Mouse (Mus musculus): ENCODE measurements around the gene Pole3. TPM values are rescaled to one million over a fixed set of nuclear protein-coding genes. Genes with fewer than 3 reads are reported as not detected.

The Pole3 gene
- total and polyA plus RNA-seq, 2 experiments from 2014 or later: 21.9 to 31.4 TPM

GRCm38 (mm10) chr4:62557436-62557835 lies 32.6 kb upstream of the Pole3 start:
- WGBS: 22% methylated on average over 3 of the region's 3 CpGs
- DNase-seq (ENCODE audit: low spot score) (peak; percentile 77), ATAC-seq (ENCODE audit: insufficient read depth, low read depth) (0 out of 2 replicates have a peak, but pooled peaks have one; percentile 28)
- H3K4me3 ChIP-seq (ENCODE audit: low read depth, low read length): no peak overlapping the region
- no peaks in the 10 kb centered on the region for H3K9me3 ChIP-seq (replicated peaks; ENCODE audit: control insufficient read depth, low read length)
- H3K4me2 ChIP-seq (ENCODE audit: low read depth, low read length): no peak overlapping the region
- TF ChIP-seq EP300 (IDR thresholded peaks at IDR 0.05; ENCODE audit: low read depth): no peak
- no peak for TF ChIP-seq CTCF (IDR thresholded peaks at IDR 0.05; ENCODE audit: low read depth)
- no peak overlapping the region for H3K9ac ChIP-seq (replicated peaks; ENCODE audit: low read depth, low read length)
- H3K27me3 ChIP-seq (ENCODE audit: control insufficient read depth, insufficient read depth, low read length): peaks cover 2% of the 10 kb centered on the region
- peaks cover 6% of the 10 kb centered on the region for H3K4me1 ChIP-seq (ENCODE audit: control insufficient read depth, insufficient read depth)
- no peak overlapping the region for H3K27ac ChIP-seq (ENCODE audit: low read depth)
- no peaks in the 10 kb centered on the region for H3K36me3 ChIP-seq (replicated peaks; ENCODE audit: control insufficient read depth, insufficient read depth, low read length)

GRCm38 (mm10) chr4:62551966-62552365 lies 27.1 kb upstream of the Pole3 start:
- no peak for ATAC-seq (ENCODE audit: insufficient read depth, low read depth)
- TF ChIP-seq EP300 (IDR thresholded peaks at IDR 0.05; ENCODE audit: low read depth): no peak
- no peak for TF ChIP-seq CTCF (IDR thresholded peaks at IDR 0.05; ENCODE audit: low read depth)
- DNase-seq (ENCODE audit: low spot score): no peak
- 77% methylated on average over 7 of the region's 7 CpGs for WGBS
- Histone ChIP-seq H3K4me1 (ENCODE audit: control insufficient read depth, insufficient read depth) (no peaks in the 10 kb centered on the region), H3K9me3 (replicated peaks; ENCODE audit: control insufficient read depth, low read length) (no peaks in the 10 kb centered on the region), H3K4me3 (ENCODE audit: low read depth, low read length) (no peak overlapping the region), H3K27ac (ENCODE audit: low read depth) (no peak overlapping the region), H3K27me3 (ENCODE audit: control insufficient read depth, insufficient read depth, low read length) (no peaks in the 10 kb centered on the region), H3K4me2 (ENCODE audit: low read depth, low read length) (no peak overlapping the region), H3K36me3 (replicated peaks; ENCODE audit: control insufficient read depth, insufficient read depth, low read length) (no peaks in the 10 kb centered on the region), H3K9ac (replicated peaks; ENCODE audit: low read depth, low read length) (no peak overlapping the region)

- H3K27ac ChIP-seq (ENCODE audit: low read depth): no peak overlapping the region
- DNase-seq (ENCODE audit: low spot score): no peak
- no peaks in the 10 kb centered on the region for H3K9me3 ChIP-seq (replicated peaks; ENCODE audit: control insufficient read depth, low read length)
- H3K9ac ChIP-seq (replicated peaks; ENCODE audit: low read depth, low read length): no peak overlapping the region
- no peak overlapping the region for H3K4me3 ChIP-seq (ENCODE audit: low read depth, low read length)
- H3K4me1 ChIP-seq (ENCODE audit: control insufficient read depth, insufficient read depth): no peaks in the 10 kb centered on the region
- no peaks in the 10 kb centered on the region for H3K36me3 ChIP-seq (replicated peaks; ENCODE audit: control insufficient read depth, insufficient read depth, low read length)
- no peak for TF ChIP-seq EP300 (IDR thresholded peaks at IDR 0.05; ENCODE audit: low read depth)
- TF ChIP-seq CTCF (IDR thresholded peaks at IDR 0.05; ENCODE audit: low read depth): no peak
- H3K27me3 ChIP-seq (ENCODE audit: control insufficient read depth, insufficient read depth, low read length): no peaks in the 10 kb centered on the region
- no peak for ATAC-seq (ENCODE audit: insufficient read depth, low read depth)
- H3K4me2 ChIP-seq (ENCODE audit: low read depth, low read length): no peak overlapping the region
Measured at GRCm38 (mm10) chr4:62544801-62545200, 19.9 kb upstream of the Pole3 start.

GRCm38 (mm10) chr4:62543782-62544181 lies 18.9 kb upstream of the Pole3 start:
- 83% methylated on average over 6 of the region's 6 CpGs for WGBS
- TF ChIP-seq EP300 (IDR thresholded peaks at IDR 0.05; ENCODE audit: low read depth): no peak
- TF ChIP-seq CTCF (IDR thresholded peaks at IDR 0.05; ENCODE audit: low read depth): no peak
- Histone ChIP-seq H3K9ac (replicated peaks; ENCODE audit: low read depth, low read length) (no peak overlapping the region), H3K36me3 (replicated peaks; ENCODE audit: control insufficient read depth, insufficient read depth, low read length) (no peaks in the 10 kb centered on the region), H3K4me1 (ENCODE audit: control insufficient read depth, insufficient read depth) (no peaks in the 10 kb centered on the region), H3K27ac (ENCODE audit: low read depth) (no peak overlapping the region), H3K4me2 (ENCODE audit: low read depth, low read length) (no peak overlapping the region), H3K9me3 (replicated peaks; ENCODE audit: control insufficient read depth, low read length) (no peaks in the 10 kb centered on the region), H3K4me3 (ENCODE audit: low read depth, low read length) (no peak overlapping the region), H3K27me3 (ENCODE audit: control insufficient read depth, insufficient read depth, low read length) (no peaks in the 10 kb centered on the region)
- DNase-seq (ENCODE audit: low spot score): no peak
- ATAC-seq (ENCODE audit: insufficient read depth, low read depth): no peak

- DNase-seq (ENCODE audit: low spot score) (no peak), ATAC-seq (ENCODE audit: insufficient read depth, low read depth) (no peak)
- no peak overlapping the region for H3K4me2 ChIP-seq (ENCODE audit: low read depth, low read length)
- H3K9ac ChIP-seq (replicated peaks; ENCODE audit: low read depth, low read length): no peak overlapping the region
- no peaks in the 10 kb centered on the region for H3K27me3 ChIP-seq (ENCODE audit: control insufficient read depth, insufficient read depth, low read length)
- WGBS: 69% methylated on average over 3 of the region's 3 CpGs
- H3K27ac ChIP-seq (ENCODE audit: low read depth): no peak overlapping the region
- TF ChIP-seq EP300 (IDR thresholded peaks at IDR 0.05; ENCODE audit: low read depth) (no peak), CTCF (IDR thresholded peaks at IDR 0.05; ENCODE audit: low read depth) (no peak)
- no peaks in the 10 kb centered on the region for H3K36me3 ChIP-seq (replicated peaks; ENCODE audit: control insufficient read depth, insufficient read depth, low read length)
- no peak overlapping the region for H3K4me3 ChIP-seq (ENCODE audit: low read depth, low read length)
- no peaks in the 10 kb centered on the region for H3K4me1 ChIP-seq (ENCODE audit: control insufficient read depth, insufficient read depth)
- no peaks in the 10 kb centered on the region for H3K9me3 ChIP-seq (replicated peaks; ENCODE audit: control insufficient read depth, low read length)
Measured at GRCm38 (mm10) chr4:62541802-62542201, 16.9 kb upstream of the Pole3 start.

GRCm38 (mm10) chr4:62533729-62534128 lies 8.9 kb upstream of the Pole3 start:
- DNase-seq (ENCODE audit: low spot score): no peak
- ATAC-seq (ENCODE audit: insufficient read depth, low read depth): no peak
- Histone ChIP-seq H3K4me1 (ENCODE audit: control insufficient read depth, insufficient read depth) (no peaks in the 10 kb centered on the region), H3K9me3 (replicated peaks; ENCODE audit: control insufficient read depth, low read length) (no peaks in the 10 kb centered on the region), H3K4me2 (ENCODE audit: low read depth, low read length) (no peak overlapping the region), H3K4me3 (ENCODE audit: low read depth, low read length) (no peak overlapping the region), H3K9ac (replicated peaks; ENCODE audit: low read depth, low read length) (no peak overlapping the region), H3K36me3 (replicated peaks; ENCODE audit: control insufficient read depth, insufficient read depth, low read length) (no peaks in the 10 kb centered on the region), H3K27ac (ENCODE audit: low read depth) (no peak overlapping the region), H3K27me3 (ENCODE audit: control insufficient read depth, insufficient read depth, low read length) (no peaks in the 10 kb centered on the region)
- TF ChIP-seq EP300 (IDR thresholded peaks at IDR 0.05; ENCODE audit: low read depth) (no peak), CTCF (IDR thresholded peaks at IDR 0.05; ENCODE audit: low read depth) (no peak)
- WGBS: 56% methylated on average over 6 of the region's 6 CpGs
